Mouse (Mus musculus): ENCODE data around the gene Wwox. TPM values are rescaled to one million over a fixed set of nuclear protein-coding genes. Genes with fewer than 3 reads are reported as not detected.

Wwox gene
- polyA plus RNA-seq, 1 experiment from 2014 or later, result 12.1 TPM

DNA sequence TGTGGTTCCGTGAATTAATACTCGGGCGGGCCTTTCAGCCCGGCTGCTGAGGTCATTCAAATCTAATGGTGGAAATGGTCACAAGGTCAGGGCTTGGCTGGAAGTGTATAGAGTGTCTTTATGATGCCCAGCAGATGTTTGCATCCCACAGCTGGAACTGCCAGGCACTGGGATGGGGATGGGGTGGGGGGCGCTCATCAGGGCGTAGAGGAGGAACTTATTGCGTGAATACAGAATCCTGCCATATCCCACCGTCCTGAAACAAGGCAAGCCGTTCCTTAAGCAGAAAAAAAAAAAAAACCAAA lies 571.3 kb downstream of the Wwox start:
- Histone ChIP-seq H3K27me3 (ENCODE audit: poor library complexity, severe bottlenecking) (peaks cover 67% of the 10 kb centered on the region), H3K9me3 (no peaks in the 10 kb centered on the region), H3K27ac (peak overlapping the region; percentile 76), H3K4me3 (no peak overlapping the region; the same call in 1 of the 2 replicates), H3K4me1 (peaks cover 50% of the 10 kb centered on the region), H3K36me3 (replicated peaks) (no peaks in the 10 kb centered on the region)
- 16% methylated on average over 9 of the region's 9 CpGs for WGBS
- no peak for DNase-seq (ENCODE audit: extremely low spot score, low spot score)

- no peaks in the 10 kb centered on the region for H3K9me3 ChIP-seq
- 78% methylated on average over 15 of the region's 15 CpGs for WGBS
- peaks cover 20% of the 10 kb centered on the region for H3K27me3 ChIP-seq (ENCODE audit: poor library complexity, severe bottlenecking)
- no peaks in the 10 kb centered on the region for H3K36me3 ChIP-seq (replicated peaks)
- H3K4me1 ChIP-seq, result peaks cover 10% of the 10 kb centered on the region
- H3K4me3 ChIP-seq, result no peak overlapping the region
- H3K27ac ChIP-seq, result no peak overlapping the region
- no peak for DNase-seq (ENCODE audit: extremely low spot score, low spot score)
These were observed 580.2 kb downstream of the Wwox start for GRCm38 (mm10) chr8:115019661-115020060.

DNA sequence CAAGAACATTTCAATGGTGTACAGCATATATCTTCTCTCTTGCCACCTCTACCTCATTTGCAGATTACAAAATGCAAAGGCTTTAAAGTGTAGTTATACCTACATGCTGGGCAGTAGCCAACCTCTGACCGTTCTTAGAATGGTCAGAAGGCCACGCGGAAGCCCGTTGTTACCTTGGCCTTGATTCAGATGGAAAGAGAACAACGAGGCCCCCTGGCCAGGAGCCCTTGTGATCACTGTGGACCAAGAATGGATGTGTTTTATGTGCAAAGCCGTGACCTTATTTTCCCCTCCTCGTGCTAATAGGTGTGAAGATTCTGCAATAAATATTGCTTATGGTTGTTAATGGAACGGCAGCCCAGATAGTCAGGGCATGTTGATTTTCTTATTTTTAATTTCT lies 582.3 kb downstream of the Wwox start:
- 89% methylated on average over 8 of the region's 8 CpGs for WGBS
- Histone ChIP-seq H3K4me3 (no peak overlapping the region), H3K4me1 (peaks cover 10% of the 10 kb centered on the region)

DNA sequence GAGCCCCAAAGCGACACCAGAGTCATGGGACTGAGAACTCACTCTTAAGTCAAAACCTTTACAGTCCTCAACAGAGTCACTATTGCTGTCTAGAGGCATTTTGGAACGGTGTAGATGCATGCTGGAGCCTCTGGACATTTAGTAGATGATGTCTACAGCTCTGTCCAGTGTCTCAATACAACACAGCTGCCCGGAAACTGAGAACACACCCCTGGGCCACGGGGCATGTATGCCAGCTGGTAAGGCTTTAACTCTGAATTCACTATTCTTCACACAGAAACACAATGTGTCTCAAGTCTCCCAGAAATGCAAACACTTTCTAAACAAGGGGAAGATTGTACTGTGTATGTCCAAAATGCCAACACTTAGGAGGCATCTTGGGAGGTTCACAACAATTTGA lies 584.6 kb downstream of the Wwox start:
- no peaks in the 10 kb centered on the region for H3K36me3 ChIP-seq (replicated peaks)
- H3K27ac ChIP-seq, result no peak overlapping the region
- H3K9me3 ChIP-seq, result no peaks in the 10 kb centered on the region
- 84% methylated on average over 4 of the region's 4 CpGs for WGBS
- no peak for DNase-seq (ENCODE audit: extremely low spot score, low spot score)
- no peak overlapping the region for H3K4me3 ChIP-seq
- H3K27me3 ChIP-seq (ENCODE audit: poor library complexity, severe bottlenecking), result no peaks in the 10 kb centered on the region
- peaks cover 10% of the 10 kb centered on the region for H3K4me1 ChIP-seq

More for the DNA sequence above, 582.3 kb downstream of the Wwox start:
- H3K27me3 ChIP-seq (ENCODE audit: poor library complexity, severe bottlenecking), result peaks cover 6% of the 10 kb centered on the region; the same call in 1 of the 2 replicates
- H3K9me3 ChIP-seq, result no peaks in the 10 kb centered on the region
- no peak overlapping the region for H3K27ac ChIP-seq
- H3K36me3 ChIP-seq (replicated peaks), result no peaks in the 10 kb centered on the region
- DNase-seq (ENCODE audit: extremely low spot score, low spot score), result no peak

GRCm38 (mm10) chr8:115025390-115026098 lies 586.1 kb downstream of the Wwox start:
- WGBS, result 90% methylated on average over 10 of the region's 10 CpGs
- 0 out of 2 replicates have a peak, but pooled peaks cover 4% of the 10 kb centered on the region for H3K4me1 ChIP-seq
- DNase-seq (ENCODE audit: extremely low spot score, low spot score), result no peak
- H3K9me3 ChIP-seq, result no peaks in the 10 kb centered on the region
- no peaks in the 10 kb centered on the region for H3K27me3 ChIP-seq (ENCODE audit: poor library complexity, severe bottlenecking)
- H3K27ac ChIP-seq, result no peak overlapping the region
- no peak overlapping the region for H3K4me3 ChIP-seq
- H3K36me3 ChIP-seq (replicated peaks), result no peaks in the 10 kb centered on the region

DNA sequence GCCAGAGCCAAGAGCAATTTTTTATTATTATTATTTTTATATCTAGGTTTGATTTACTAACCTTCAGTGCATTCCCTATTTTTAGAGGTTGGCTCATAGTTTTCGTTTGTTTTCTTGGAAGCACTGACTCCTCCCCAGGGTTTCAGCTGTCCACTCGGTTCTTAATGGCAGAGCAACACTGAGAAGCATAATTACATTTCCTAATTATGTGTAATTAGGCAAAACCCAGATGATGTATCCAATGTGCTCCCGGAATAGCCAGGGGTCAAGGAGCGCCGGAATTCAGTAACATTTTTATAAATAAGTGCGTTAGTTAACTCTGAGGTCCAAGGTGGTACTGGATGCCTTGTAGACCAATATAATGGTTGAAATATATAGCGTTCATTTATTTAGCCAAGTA lies 586.7 kb downstream of the Wwox start:
- no peaks in the 10 kb centered on the region for H3K36me3 ChIP-seq (replicated peaks)
- H3K4me3 ChIP-seq, result no peak overlapping the region
- 84% methylated on average over 7 of the region's 7 CpGs for WGBS
- H3K27ac ChIP-seq, result no peak overlapping the region
- H3K27me3 ChIP-seq (ENCODE audit: poor library complexity, severe bottlenecking), result no peaks in the 10 kb centered on the region
- DNase-seq (ENCODE audit: extremely low spot score, low spot score), result no peak
- H3K4me1 ChIP-seq, result 0 out of 2 replicates have a peak, but pooled peaks cover 4% of the 10 kb centered on the region
- no peaks in the 10 kb centered on the region for H3K9me3 ChIP-seq

- Histone ChIP-seq H3K4me3 (no peak overlapping the region), H3K27ac (no peak overlapping the region), H3K36me3 (replicated peaks) (no peaks in the 10 kb centered on the region), H3K27me3 (ENCODE audit: poor library complexity, severe bottlenecking) (peaks cover 2% of the 10 kb centered on the region; the same call in 1 of the 2 replicates), H3K4me1 (peaks cover 17% of the 10 kb centered on the region), H3K9me3 (0 out of 2 replicates have a peak, but pooled peaks cover 4% of the 10 kb centered on the region)
- WGBS, result 80% methylated on average over 1 of the region's 1 CpGs
- DNase-seq (ENCODE audit: extremely low spot score, low spot score), result no peak
These were observed 593.7 kb downstream of the Wwox start for GRCm38 (mm10) chr8:115033194-115033593.

DNA sequence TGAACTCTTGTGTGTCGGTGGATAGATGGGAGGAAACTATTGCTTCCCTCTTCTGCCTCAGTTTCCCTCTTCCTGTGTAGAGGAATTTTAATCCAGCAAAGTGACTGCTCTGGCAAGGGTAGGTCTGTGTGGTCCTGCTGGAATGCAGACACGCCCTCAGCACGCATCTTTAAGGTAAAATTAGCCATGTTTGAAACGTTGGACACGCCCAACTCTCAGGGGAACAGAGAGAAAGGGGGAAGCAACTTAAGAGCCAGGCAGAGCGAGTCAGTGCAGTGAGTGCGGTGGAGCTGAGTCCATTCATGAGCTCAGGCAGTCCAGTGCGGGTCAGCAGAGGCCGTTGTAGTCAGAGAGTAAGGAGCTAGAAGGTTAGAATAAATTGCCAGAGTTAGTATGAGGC lies 596.6 kb downstream of the Wwox start:
- no peak overlapping the region for H3K27ac ChIP-seq
- H3K4me3 ChIP-seq, result no peak overlapping the region
- 83% methylated on average over 9 of the region's 9 CpGs for WGBS
- peaks cover 22% of the 10 kb centered on the region for H3K4me1 ChIP-seq
- no peak for DNase-seq (ENCODE audit: extremely low spot score, low spot score)
- H3K27me3 ChIP-seq (ENCODE audit: poor library complexity, severe bottlenecking), result peaks cover 6% of the 10 kb centered on the region; the same call in 1 of the 2 replicates
- 0 out of 2 replicates have a peak, but pooled peaks cover 4% of the 10 kb centered on the region for H3K9me3 ChIP-seq
- no peaks in the 10 kb centered on the region for H3K36me3 ChIP-seq (replicated peaks)

GRCm38 (mm10) chr8:115038426-115038825 lies 599.0 kb downstream of the Wwox start:
- Histone ChIP-seq H3K4me1 (peaks cover 13% of the 10 kb centered on the region), H3K27me3 (ENCODE audit: poor library complexity, severe bottlenecking) (peaks cover 6% of the 10 kb centered on the region; the same call in 1 of the 2 replicates), H3K36me3 (replicated peaks) (no peaks in the 10 kb centered on the region), H3K9me3 (0 out of 2 replicates have a peak, but pooled peaks cover 4% of the 10 kb centered on the region), H3K4me3 (no peak overlapping the region), H3K27ac (no peak overlapping the region)
- no peak for DNase-seq (ENCODE audit: extremely low spot score, low spot score)
- 11% methylated on average over 4 of the region's 4 CpGs for WGBS

GRCm38 (mm10) chr8:115045746-115046145 lies 606.3 kb downstream of the Wwox start:
- DNase-seq (ENCODE audit: extremely low spot score, low spot score), result no peak
- Histone ChIP-seq H3K9me3 (no peaks in the 10 kb centered on the region), H3K4me3 (no peak overlapping the region), H3K4me1 (peaks cover 12% of the 10 kb centered on the region), H3K27ac (no peak overlapping the region), H3K36me3 (replicated peaks) (no peaks in the 10 kb centered on the region), H3K27me3 (ENCODE audit: poor library complexity, severe bottlenecking) (no peaks in the 10 kb centered on the region)
- WGBS, result 75% methylated on average over 7 of the region's 7 CpGs

DNA sequence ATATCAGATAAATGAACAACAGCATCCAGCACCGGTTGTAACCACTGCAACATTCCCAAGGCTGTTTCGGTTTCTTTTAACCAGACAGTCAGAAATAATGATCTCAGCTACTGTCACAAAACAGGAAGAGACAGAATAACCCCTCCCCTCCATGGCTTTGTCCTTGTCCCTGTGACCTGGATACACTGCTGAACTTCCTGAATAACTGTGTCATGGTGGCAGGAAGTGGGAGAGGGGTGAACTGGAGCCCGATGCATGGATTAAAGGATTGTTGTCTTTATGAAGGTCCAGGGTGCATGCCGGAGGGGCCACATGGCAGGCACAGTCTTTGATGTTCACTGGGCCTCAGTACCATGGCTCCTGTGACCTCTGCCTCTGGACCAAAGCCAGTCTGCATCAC lies 607.0 kb downstream of the Wwox start:
- 68% methylated on average over 4 of the region's 4 CpGs for WGBS

GRCm38 (mm10) chr8:115058193-115058835 lies 618.9 kb downstream of the Wwox start:
- Histone ChIP-seq H3K27me3 (ENCODE audit: poor library complexity, severe bottlenecking) (0 out of 2 replicates have a peak, but pooled peaks cover 3% of the 10 kb centered on the region), H3K36me3 (replicated peaks) (no peaks in the 10 kb centered on the region), H3K27ac (no peak overlapping the region), H3K9me3 (no peaks in the 10 kb centered on the region), H3K4me3 (no peak overlapping the region), H3K4me1 (no peaks in the 10 kb centered on the region)
- WGBS, result 88% methylated on average over 12 of the region's 12 CpGs
- no peak for DNase-seq (ENCODE audit: extremely low spot score, low spot score)

More for the DNA sequence above, 607.0 kb downstream of the Wwox start:
- Histone ChIP-seq H3K36me3 (replicated peaks) (no peaks in the 10 kb centered on the region), H3K4me3 (no peak overlapping the region), H3K27ac (0 out of 2 replicates have a peak overlapping the region, but pooled peaks have one; percentile 27), H3K27me3 (ENCODE audit: poor library complexity, severe bottlenecking) (no peaks in the 10 kb centered on the region), H3K9me3 (no peaks in the 10 kb centered on the region), H3K4me1 (peaks cover 12% of the 10 kb centered on the region)
- DNase-seq (ENCODE audit: extremely low spot score, low spot score), result no peak

GRCm38 (mm10) chr8:115063623-115064022 lies 624.2 kb downstream of the Wwox start:
- Histone ChIP-seq H3K9me3 (no peaks in the 10 kb centered on the region), H3K36me3 (replicated peaks) (no peaks in the 10 kb centered on the region), H3K4me1 (peaks cover 6% of the 10 kb centered on the region), H3K4me3 (no peak overlapping the region), H3K27ac (no peak overlapping the region), H3K27me3 (ENCODE audit: poor library complexity, severe bottlenecking) (peaks cover 10% of the 10 kb centered on the region; the same call in 1 of the 2 replicates)
- 91% methylated on average over 5 of the region's 5 CpGs for WGBS
- DNase-seq (ENCODE audit: extremely low spot score, low spot score), result no peak
